Mouse (Mus musculus) kidney, adult 18-20 months (tissue): ENCODE data around the gene Tmem203.

ENCODE experiments used
- DNase-seq: peaks from one replicate; pipeline ENCODE4 v3.0.0; 2021

The Tmem203 gene

GRCm38 (mm10) chr2:25255284-25255779, at the start of gene Tmem203:
Gene Tmem203, plus strand, starts transcription at chr2:25255439.
- peak; percentile 92 for DNase-seq

GRCm38 (mm10) chr2:25207593-25207992, 47.6 kb upstream of the Tmem203 start:
- DNase-seq, result no peak

- no peak for DNase-seq
Observed at GRCm38 (mm10) chr2:25210686-25211085, 44.6 kb upstream of the Tmem203 start.

- peak; percentile 92 for DNase-seq
Observed at GRCm38 (mm10) chr2:25211121-25211670, 44.0 kb upstream of the Tmem203 start, which contains the start of gene Nelfb. Gene Nelfb, minus strand, starts transcription at chr2:25211489.

- DNase-seq, result no peak
Observed at GRCm38 (mm10) chr2:25213266-25213865, 41.9 kb upstream of the Tmem203 start.

GRCm38 (mm10) chr2:25214444-25214843, 40.8 kb upstream of the Tmem203 start, which contains the start of gene Stpg3:
Gene Stpg3, minus strand, starts transcription at chr2:25214637.
- DNase-seq, result no peak

GRCm38 (mm10) chr2:25217666-25218065, 37.6 kb upstream of the Tmem203 start:
- no peak for DNase-seq

GRCm38 (mm10) chr2:25218445-25218844, 36.8 kb upstream of the Tmem203 start, which contains the start of gene Fam166a:
Gene Fam166a, plus strand, starts transcription at chr2:25218745.
- no peak for DNase-seq

GRCm38 (mm10) chr2:25221331-25221772, 33.9 kb upstream of the Tmem203 start:
- no peak for DNase-seq

- DNase-seq, result peak; percentile 84
Observed at GRCm38 (mm10) chr2:25223681-25224491, 31.4 kb upstream of the Tmem203 start.

- DNase-seq, result no peak
Observed at GRCm38 (mm10) chr2:25224492-25224765, 30.8 kb upstream of the Tmem203 start, which contains the start of gene Tubb4b. Gene Tubb4b, minus strand, starts transcription at chr2:25224702.

- DNase-seq, result peak; percentile 96
Observed at GRCm38 (mm10) chr2:25224766-25225752, 30.2 kb upstream of the Tmem203 start.

- no peak for DNase-seq
Observed at GRCm38 (mm10) chr2:25225811-25226379, 29.3 kb upstream of the Tmem203 start.

GRCm38 (mm10) chr2:25226864-25227263, 28.4 kb upstream of the Tmem203 start:
- DNase-seq, result no peak

- no peak for DNase-seq
Observed at GRCm38 (mm10) chr2:25227406-25227805, 27.8 kb upstream of the Tmem203 start.

- peak; percentile 88 for DNase-seq
Observed at GRCm38 (mm10) chr2:25228431-25228889, 26.8 kb upstream of the Tmem203 start.

- no peak for DNase-seq
Observed at GRCm38 (mm10) chr2:25228995-25229530, 26.2 kb upstream of the Tmem203 start.

GRCm38 (mm10) chr2:25229582-25229981, 25.7 kb upstream of the Tmem203 start:
- DNase-seq, result no peak

GRCm38 (mm10) chr2:25230581-25230980, 24.7 kb upstream of the Tmem203 start:
- no peak for DNase-seq

- no peak for DNase-seq
Observed at GRCm38 (mm10) chr2:25231038-25231437, 24.2 kb upstream of the Tmem203 start.

GRCm38 (mm10) chr2:25233421-25233820, 21.8 kb upstream of the Tmem203 start:
- DNase-seq, result no peak

- DNase-seq, result peak; percentile 40
Observed at GRCm38 (mm10) chr2:25234050-25234449, 21.2 kb upstream of the Tmem203 start, which contains the start of gene Slc34a3. Gene Slc34a3, minus strand, starts transcription at chr2:25234364.
